Mouse (Mus musculus): Measurements from ENCODE around the gene Pef1. TPM values are rescaled to one million over a fixed set of nuclear protein-coding genes. Genes with fewer than 3 reads are reported as not detected.
A peak's percentile ranks its signal among the peaks of the same experiment; 100 is the strongest.

Pef1 gene
- total RNA-seq, 2 experiments from 2014 or later: 37.3 to 37.5 TPM

DNA sequence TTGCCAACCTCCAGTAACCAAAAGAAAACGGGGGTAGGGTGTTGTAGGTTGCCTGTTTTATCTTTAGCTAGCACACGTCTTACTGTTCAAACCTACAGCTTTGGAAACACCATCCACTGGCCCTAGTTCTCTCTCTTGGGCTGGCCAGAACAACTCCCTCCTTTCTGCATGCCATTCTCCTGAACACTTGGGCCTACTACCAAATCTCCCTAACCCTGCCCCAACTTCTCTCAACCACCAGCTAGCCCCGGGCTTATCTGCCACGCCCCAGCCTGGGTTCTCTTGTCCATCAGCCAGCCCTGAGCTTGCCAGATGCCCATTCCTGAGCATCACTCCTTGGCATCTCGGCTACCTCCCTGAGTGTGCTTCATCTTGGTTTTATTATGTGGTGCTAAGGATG is 26.5 kb downstream of the Pef1 start:
- intact Hi-C loops (cut with DNase I): no loop called here
- Histone ChIP-seq H3K27ac (no peak overlapping the region), H3K4me3 (no peak overlapping the region)
- TF ChIP-seq CTCF (IDR thresholded peaks at IDR 0.05): no peak
- DNase-seq: no peak

DNA sequence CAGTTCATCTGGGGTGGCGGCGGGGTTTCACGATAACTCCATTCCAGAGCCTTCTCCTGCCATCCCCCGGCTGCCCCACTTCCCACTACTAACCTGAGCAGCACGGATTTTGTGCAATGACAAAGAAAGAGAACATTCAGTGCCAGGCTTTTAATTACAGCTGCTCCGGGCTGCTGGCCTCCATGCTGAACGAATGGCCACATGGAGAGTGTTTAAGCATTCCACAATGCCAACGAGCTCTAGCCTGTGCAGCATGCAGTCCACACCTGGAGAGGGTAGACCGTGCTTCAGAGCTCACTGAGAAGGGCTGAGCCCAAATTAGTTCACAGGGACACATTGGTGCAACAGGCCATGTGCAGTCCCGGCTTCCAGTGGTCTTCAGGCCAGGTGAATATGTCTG is 27.7 kb downstream of the Pef1 start:
- no peak overlapping the region for H3K4me3 ChIP-seq
- no peak for TF ChIP-seq CTCF (IDR thresholded peaks at IDR 0.05)
- intact Hi-C loops (cut with DNase I): no loop called here
- DNase-seq: no peak
- no peak overlapping the region for H3K27ac ChIP-seq

DNA sequence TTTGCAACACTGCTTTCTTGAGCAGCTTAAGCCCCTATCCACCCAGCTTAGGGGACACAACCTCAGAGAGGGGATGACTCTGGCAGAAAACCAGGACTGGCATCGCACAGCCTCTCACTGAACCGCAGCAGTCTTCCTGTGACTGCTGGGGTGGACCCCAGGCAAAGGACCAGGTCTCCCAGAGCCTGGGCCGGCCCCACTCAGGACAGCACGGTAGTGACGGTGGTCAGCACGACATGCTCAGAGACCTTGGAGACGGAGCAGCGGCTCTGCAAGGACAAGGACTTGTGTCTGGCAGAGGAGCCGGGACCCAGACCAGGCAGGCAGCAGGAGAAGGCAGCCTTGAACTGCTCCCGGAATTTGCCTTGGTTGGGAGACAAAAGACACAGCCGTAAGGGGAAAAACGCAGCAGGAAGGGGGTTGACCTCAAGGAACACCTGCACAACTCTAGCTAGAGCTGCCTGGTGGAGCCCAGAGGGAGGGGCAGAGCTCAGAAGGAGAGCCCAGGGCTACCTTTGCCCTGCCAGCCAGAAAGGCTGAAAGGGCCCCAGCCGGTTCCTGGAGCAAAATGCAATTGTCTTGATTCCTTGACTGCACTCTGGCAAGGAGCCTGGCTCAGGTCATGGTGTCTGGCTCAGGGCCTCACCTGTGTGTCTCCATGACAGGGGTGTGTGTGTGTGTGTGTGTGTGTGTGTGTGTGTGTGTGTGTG is 28.4 kb downstream of the Pef1 start:
- Histone ChIP-seq H3K27ac (no peak overlapping the region), H3K4me3 (no peak overlapping the region)
- intact Hi-C loops (cut with DNase I): no loop called here
- no peak for DNase-seq
- TF ChIP-seq CTCF (IDR thresholded peaks at IDR 0.05): no peak

DNA sequence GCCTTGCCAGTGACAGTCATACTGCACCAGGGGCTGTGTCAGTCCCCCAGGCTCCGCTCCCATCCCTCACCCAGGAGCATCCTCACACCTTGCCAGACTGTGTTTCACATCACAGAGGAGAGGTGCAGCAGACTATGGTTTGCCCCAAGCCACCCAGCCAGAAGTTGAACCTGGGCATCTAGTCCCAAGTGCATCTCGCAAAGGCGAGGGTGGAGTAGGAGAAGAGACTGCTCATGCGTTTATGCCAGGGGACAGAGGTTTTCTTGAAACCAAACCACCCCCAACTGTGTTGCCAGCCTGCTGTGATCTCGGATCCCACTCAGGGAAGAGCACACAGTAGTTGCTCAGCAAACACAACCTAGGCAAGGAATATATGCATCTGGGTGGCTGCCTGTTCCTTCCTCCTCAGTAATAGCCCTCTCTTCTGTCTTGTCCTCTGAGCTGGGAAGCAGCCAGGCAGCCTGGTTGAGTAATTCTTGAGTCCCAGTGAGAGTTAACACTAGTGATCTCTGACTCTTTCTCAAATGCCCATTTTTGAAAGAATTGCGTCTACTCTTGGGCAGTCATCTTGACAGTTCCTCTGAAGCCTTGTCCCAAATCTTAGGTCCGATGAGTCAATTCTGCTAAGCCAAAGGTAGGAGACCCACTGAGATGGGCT is 29.2 kb downstream of the Pef1 start:
- intact Hi-C loops (cut with DNase I): no loop called here
- DNase-seq: no peak
- TF ChIP-seq CTCF (IDR thresholded peaks at IDR 0.05): no peak
- H3K27ac ChIP-seq: no peak overlapping the region
- no peak overlapping the region for H3K4me3 ChIP-seq

DNA sequence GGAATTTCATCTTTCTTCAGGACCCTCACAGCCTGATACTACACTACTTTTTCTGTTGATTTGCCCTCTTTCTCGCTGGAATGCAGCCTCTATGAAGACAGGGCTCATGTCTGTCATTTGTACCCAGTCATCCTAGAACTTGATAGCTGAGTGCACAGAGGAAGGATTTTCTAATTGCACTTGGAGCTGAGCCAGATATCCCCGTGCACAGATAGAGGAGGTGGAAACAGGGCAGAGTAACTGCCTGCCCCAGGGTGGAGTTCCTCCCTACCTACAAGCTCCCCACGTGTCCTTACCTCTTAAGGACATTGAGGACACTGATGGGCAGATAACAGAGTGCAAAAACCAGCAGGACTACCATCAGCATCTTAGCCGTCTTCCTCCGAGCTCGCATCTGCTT is 31.0 kb downstream of the Pef1 start:
- DNase-seq: no peak
- intact Hi-C loops (cut with DNase I): no loop called here
- Histone ChIP-seq H3K4me3 (no peak overlapping the region), H3K27ac (no peak overlapping the region)
- TF ChIP-seq CTCF (IDR thresholded peaks at IDR 0.05): no peak

DNA sequence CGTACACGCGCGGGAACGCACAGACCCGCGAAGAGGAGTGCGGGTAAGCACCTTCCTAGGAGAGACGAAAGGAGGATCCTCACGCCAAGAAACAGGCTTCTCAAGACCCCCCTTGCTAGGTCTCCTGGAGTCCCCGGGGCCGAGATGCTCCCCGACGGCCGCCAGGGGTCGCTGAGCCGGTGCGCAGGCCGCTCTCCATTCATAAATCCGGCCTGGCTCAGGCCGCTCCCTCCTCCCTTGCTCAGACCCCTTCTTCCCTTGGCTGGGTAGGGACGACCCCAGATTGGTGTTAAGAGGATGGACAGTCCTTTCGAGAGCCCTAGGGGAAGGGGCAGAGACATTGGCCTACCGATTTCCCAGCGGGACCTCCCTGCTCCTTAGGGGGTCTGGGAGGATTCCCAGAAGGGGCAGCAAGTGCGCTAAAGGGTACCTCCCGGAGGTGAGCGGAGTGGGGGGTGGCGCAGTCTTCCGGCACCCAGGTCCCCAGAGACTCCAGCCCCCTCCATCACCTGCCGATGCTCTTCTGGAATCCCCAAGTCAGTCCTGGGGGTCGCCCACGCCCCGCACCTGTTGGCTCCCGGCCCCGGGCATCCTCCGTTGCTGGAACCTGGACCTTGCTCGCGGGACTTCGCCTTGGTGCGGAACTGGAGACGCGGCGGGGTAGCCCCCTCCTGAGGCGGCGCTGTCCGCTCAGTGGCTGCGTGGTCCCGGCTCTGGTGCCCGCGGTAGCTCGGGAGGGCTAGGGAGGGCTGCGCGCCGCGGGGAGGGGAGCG is 36.3 kb downstream of the Pef1 start:
- intact Hi-C loops (cut with DNase I): loop anchor here (1.0 kb wide), 1 partner anchor 51 kb away; no protein-coding TSS in a partner anchor
- TF ChIP-seq CTCF (IDR thresholded peaks at IDR 0.05): no peak; the same call in none of the 2 replicates

DNA sequence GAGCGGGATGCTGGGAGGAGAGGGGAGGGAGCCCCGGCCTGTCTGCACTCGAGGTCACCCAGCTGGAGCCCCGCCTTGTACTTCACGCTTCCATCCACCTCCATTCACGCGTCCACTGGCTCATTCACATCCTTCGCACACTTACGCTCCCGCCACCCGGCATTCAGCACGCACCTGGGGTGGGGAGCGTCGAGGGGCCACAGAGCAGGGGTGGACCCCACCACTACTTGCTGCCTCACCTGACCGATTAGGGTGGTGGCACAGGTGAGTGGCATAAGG is 36.8 kb downstream of the Pef1 start, which contains the start of gene Hcrtr1:
Gene Hcrtr1, minus strand, starts transcription at position 146 of the 279 bp plus-strand sequence.
- DNase-seq: no peak
- intact Hi-C loops (cut with DNase I): no loop called here
- 0 out of 2 replicates have a peak within 1 kb of the TSS, but pooled peaks have one; percentile 24 for H3K27ac ChIP-seq
- no peak for TF ChIP-seq CTCF (IDR thresholded peaks at IDR 0.05)
- peak within 1 kb of the TSS; percentile 60 for H3K4me3 ChIP-seq

More for the DNA sequence above, 36.3 kb downstream of the Pef1 start:
- Histone ChIP-seq H3K4me3 (peak overlapping the region; percentile 60), H3K27ac (0 out of 2 replicates have a peak overlapping the region, but pooled peaks have one; percentile 24)
- peak; percentile 75 for DNase-seq

DNA sequence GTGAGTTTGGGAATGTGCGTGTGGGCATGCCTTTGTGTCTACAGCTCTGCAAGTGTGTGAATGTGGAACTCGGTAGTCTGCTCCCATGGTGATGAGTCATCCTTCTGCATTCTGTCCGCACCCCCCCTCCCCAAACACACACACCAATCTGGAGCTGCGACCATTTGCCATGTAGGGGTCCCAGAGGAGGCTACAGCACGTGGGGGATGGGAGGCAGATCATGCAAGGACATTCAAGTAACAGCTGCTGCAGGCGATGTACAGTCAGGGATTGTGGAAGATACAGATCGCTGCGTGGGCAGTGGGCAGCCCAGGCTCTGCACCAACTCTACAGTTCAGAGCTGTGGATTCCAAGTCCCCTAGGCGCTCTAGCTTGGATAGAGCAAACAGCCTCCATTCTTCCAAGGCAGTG is 38.6 kb downstream of the Pef1 start:
- no peak for DNase-seq
- Histone ChIP-seq H3K4me3 (no peak overlapping the region), H3K27ac (no peak overlapping the region)
- intact Hi-C loops (cut with DNase I): no loop called here
- TF ChIP-seq CTCF (IDR thresholded peaks at IDR 0.05): no peak

DNA sequence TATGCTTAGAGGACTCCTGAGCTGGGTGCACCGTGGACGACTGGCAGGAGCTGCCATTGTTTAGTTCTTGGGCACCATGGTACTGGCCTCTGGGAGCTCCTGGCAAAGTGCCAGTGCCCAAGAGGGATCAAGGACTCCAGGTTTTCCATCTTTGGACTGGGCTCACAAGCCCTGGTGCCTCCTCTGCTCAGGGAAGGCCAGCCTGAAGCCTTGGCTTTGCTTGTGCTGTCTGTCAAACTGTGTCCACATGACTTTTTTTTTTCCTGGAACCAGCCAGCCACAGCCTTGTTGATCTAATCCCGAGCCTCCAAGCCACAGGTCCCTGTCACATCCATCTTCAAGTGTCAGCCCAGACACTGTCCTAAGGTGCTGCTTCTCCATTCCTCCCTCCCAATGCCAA is 39.4 kb downstream of the Pef1 start:
- intact Hi-C loops (cut with DNase I): no loop called here
- Histone ChIP-seq H3K27ac (no peak overlapping the region), H3K4me3 (no peak overlapping the region)
- no peak for DNase-seq
- no peak for TF ChIP-seq CTCF (IDR thresholded peaks at IDR 0.05)

DNA sequence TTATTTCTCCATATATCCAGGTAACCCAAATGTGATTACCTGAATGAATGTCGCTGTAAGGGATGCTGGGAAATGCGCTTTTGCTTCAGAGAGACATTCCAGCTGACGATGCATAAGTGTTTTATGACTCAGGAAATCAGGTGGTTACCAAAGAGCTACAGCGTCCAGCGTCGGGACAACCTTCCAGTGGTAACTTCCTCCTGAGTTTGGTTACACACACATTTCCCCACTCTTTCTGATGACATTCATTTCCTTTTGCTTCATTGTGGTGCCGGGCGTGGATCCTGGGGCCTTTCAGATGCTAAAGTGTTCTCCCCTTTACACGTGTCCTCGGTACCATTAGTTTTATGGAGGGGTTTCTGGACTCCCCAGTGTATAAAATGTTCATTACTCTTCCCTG is 46.0 kb downstream of the Pef1 start:
- no peak overlapping the region for H3K4me3 ChIP-seq
- no peak for DNase-seq
- intact Hi-C loops (cut with DNase I): no loop called here
- no peak for TF ChIP-seq CTCF (IDR thresholded peaks at IDR 0.05)
- no peak overlapping the region for H3K27ac ChIP-seq

DNA sequence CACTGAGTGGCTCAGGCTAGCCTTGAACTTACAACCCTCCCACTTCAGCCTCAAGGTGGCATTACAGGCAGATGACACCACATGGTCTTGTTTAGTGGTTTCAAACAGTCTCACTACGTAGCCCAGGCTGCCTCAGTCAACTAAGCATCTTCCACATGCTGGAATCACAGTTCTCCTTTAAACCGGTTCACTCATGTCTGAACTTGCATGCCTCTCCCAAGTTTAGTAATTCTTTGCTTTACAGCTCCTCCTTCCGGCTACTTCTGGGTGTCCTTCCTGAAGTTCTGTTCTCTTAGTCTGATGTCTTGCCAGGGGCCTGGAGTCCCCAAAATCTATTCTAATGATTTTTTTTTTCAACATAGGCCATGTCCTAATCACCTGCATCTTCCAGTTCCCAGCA is 51.9 kb downstream of the Pef1 start:
- intact Hi-C loops (cut with DNase I): no loop called here
- H3K4me3 ChIP-seq: no peak overlapping the region
- DNase-seq: no peak
- TF ChIP-seq CTCF (IDR thresholded peaks at IDR 0.05): no peak
- H3K27ac ChIP-seq: no peak overlapping the region

DNA sequence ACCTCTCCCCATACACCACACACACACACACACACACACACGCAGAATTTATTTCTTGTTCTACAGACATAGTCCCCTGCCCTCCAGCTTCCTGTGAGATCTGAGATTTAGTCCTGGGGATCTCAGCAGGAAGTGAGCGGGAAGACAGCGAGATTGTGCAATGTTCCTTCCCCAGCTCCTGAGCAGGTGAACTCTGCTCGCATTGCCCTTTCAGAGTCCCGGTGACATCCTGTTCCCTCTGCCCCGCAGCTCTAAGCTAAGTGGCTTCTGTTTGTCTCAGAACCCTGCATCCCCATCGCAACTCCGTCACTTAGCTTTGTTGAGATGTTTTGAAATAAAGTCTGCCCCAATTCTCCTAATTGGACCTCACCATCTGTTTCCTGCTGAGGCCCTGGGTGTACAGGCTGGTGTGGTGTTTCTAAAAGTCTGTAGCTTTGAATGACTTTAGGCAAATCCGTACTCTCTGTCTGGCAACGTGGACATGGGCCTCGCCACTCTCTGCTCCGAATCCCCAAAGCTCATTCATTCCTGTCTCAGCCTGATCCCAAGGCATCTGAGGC is 54.5 kb downstream of the Pef1 start:
- Histone ChIP-seq H3K27ac (no peak overlapping the region), H3K4me3 (no peak overlapping the region)
- intact Hi-C loops (cut with DNase I): no loop called here
- TF ChIP-seq CTCF (IDR thresholded peaks at IDR 0.05): no peak
- no peak for DNase-seq

DNA sequence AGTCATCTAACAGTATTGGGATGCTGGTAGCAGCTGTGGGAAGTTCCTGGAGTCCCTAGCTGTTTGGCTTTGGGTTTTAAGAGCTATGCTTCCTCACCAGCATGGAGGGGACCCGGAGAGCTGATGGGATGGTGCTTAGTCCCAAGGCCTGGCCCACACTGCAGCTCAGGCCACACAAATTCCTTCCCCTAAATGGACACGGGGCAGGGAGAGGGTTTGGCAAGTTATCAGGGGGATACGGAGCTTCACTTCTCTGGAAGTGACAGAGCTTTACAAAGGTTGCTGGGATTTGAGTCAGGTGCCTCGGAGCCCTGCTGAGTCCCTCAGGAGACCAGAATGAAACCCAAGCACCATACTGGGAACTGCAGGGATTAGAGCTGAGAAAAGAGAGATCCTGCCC is 59.0 kb downstream of the Pef1 start:
- H3K4me3 ChIP-seq: no peak overlapping the region
- no peak for DNase-seq
- intact Hi-C loops (cut with DNase I): no loop called here
- no peak for TF ChIP-seq CTCF (IDR thresholded peaks at IDR 0.05)
- H3K27ac ChIP-seq: peak overlapping the region; percentile 35
